Mouse (Mus musculus) cerebellum, adult 2 months (tissue): ENCODE results near the gene Zdhhc1.
A peak's percentile ranks its signal among the peaks of the same experiment; 100 is the strongest.

ENCODE experiments used
- CTCF ChIP-seq: fragments of 200-500 bp; IDR thresholded peaks from 2 replicates; pipeline ENCODE4 v1.5.1; 2011; ENCODE audit warnings: low read depth, mild to moderate bottlenecking, control low read depth, low read length, moderate library complexity, borderline replicate concordance; ENCODE audit not compliant: insufficient read depth
- POLR2A ChIP-seq: fragments of 200-500 bp; IDR thresholded peaks from 2 replicates; pipeline ENCODE4 v1.6.1; 2011; ENCODE audit warnings: low read length, control low read depth, borderline replicate concordance; ENCODE audit not compliant: insufficient read depth

DNA sequence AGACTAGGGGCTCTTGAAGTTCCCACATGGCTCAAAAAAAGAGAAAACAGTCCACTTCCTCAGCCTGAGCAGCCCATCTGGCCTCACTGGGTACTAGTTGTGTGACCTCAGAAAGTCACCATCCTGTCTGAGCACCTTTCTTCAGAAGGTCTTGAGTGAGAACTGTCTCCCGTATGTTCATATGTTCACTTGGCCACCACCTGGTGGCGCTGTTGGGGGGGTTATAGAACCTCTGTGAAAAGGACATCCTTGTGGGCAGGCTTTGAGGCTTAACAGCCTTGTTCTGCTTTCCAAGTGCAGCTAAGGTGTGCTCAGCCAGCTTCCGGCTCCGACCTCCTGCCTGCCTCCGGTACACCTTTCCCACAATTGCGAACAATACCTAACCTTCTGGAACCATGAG is 15.2 kb downstream of the Zdhhc1 start:
- no peak for TF ChIP-seq POLR2A
- TF ChIP-seq CTCF, result peak; percentile 67
